Mouse (Mus musculus): Measurements from ENCODE around the gene Vgll4.

The Vgll4 gene

DNA sequence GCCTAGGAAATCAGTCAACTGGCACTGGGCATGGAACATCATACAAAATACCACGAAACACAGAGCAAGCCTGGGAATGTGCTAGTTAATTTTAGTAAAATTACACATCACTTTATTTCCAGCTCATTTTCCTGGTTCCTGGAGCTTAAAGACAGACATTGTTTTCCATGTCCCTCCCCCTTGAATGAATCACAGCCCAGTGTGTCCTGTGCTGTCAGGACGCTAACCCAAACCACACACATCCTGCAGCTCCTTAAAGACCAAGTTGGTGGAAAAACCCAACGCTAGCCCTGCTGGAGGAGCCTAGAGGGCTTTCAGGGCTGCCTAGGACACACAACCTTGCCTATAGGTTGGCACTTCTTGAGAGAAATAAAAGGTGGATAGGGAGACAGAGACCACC is 103.7 kb downstream of the Vgll4 start:
- DNase-seq = no peak

DNA sequence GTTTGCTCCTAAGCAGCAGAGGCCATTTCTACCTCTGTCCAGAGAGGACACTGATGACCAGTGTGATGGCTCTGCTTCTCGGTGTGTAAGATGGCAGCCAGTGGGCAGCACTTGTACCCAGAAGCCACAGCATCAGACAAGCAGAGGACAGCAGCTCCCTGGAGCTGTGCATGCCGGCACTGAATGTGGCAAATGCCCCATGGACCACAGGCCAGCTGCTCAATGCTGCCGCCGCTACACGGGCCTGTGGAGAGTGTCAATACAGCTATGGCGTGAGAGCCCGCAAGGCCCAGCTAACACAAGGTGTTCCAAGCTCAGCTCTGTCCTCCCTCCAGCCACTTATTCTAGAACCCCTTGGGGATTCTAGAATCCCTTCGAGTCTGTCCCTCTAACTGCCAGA is 105.4 kb downstream of the Vgll4 start:
- no peak for DNase-seq

DNA sequence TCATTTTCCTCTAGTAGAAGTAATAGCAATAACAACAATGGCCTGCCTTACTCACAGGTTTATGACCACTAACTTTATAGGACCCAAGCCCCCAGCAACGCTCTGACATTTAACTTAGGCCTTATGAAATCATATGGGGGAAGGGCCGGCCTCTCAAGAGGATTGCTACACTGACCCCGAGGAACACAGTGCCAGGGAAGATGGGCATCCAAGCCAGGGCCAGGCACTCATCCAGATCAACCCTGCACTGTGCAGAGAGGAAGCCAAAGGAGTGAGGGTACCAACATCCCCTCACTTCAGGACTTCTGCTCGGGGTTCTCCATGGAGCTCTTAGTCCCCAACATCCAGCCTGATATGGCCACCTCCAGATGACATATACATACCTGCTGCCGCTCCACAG is 106.3 kb downstream of the Vgll4 start:
- no peak for DNase-seq

DNA sequence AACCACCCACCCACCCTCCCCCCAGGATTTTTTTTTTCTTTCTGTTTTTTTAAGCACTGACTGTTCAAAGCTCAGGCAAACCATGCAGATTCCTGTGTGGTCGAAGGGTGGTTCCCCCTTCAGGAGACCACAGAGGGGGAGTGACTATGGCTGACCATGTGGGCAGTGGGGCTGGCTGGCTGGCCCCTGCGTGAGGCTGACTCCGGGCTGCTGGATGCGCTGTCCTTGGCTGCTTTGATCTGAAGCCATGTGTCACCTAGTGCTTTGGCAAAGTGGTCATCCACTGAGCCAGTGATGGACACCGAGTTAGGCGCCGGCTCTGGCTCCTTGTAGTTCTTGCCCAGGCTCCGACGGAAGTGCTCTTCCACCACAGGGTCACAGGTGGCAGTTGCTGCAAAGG is 107.7 kb downstream of the Vgll4 start:
- no peak for DNase-seq

DNA sequence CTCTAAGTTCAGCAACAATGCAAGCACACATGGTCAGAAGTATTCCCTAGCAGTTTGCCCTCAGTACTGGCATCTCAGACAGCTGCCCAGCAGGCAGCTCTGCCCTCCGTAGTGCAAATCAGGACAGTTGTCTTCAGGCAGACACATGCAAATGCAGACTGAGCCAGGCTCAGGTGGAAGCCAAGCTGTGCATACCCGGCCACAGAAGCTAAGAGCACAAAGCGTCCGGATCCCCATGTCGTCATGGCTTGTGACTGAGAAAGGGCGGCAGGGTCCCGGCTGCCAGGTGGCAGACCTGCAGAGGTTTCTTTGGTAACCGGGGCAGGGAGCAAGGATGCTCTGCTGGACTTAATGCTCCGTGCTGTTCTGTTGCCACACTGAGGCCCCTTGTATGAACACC is 108.2 kb downstream of the Vgll4 start:
- DNase-seq = no peak

DNA sequence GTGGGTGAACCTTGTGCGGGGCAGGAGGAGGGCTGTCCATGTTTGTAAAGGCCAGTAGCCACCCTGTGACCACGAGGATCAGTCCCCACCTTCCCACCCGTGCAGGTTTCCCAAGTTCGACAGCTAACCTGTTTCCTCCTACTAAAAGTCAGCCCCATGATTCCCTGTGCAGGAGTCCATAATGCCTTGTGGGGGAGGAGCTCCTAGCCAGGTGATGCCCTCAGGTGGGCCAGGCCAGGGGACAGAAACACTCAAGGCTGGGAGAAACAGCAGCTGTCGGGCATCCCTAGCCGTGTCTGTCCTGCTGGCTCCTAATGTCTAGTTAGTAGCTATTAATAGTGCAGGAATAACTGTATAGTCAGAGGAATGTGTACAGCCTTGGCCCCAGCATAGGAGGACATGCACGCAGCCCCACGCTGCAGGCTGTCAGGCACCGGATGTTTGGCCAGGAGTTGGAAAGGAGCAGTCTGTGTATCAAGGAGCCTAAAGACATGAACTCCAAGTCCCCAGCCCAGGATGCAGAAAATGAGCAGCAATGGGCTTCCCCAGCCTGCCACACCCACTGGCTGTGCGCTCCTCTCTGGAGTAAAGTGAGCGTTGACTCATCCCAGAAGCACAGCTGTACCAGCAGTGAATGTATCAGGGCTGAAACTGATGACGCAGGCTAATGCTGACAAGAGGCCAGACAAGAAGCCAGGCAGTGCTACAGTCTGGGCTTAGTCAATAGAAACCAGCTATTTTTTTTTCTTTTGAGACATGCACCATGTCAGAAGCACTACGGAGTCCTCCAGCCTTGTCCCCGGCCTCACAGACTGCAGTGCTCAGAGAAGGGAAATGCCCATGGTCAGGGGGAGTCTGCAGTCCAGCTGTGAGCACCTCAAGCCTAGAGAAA is 108.9 kb downstream of the Vgll4 start:
- no peak for DNase-seq

DNA sequence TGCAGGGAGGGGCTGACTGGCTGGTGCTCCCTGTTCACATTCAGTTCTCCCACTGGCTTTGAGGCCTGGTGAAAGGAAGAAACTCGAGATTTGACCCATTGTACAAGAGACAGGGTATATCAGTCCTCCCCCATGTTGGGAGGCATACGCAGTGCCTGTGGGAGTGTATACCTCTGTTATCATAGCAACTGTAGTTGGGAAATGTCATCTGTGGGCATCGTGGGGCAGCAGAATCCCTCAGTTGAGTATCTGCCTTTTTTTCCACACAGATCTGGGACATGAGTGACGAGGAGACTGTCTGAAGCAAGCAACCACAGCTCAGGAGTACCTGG is 111.1 kb downstream of the Vgll4 start:
- no peak for DNase-seq

DNA sequence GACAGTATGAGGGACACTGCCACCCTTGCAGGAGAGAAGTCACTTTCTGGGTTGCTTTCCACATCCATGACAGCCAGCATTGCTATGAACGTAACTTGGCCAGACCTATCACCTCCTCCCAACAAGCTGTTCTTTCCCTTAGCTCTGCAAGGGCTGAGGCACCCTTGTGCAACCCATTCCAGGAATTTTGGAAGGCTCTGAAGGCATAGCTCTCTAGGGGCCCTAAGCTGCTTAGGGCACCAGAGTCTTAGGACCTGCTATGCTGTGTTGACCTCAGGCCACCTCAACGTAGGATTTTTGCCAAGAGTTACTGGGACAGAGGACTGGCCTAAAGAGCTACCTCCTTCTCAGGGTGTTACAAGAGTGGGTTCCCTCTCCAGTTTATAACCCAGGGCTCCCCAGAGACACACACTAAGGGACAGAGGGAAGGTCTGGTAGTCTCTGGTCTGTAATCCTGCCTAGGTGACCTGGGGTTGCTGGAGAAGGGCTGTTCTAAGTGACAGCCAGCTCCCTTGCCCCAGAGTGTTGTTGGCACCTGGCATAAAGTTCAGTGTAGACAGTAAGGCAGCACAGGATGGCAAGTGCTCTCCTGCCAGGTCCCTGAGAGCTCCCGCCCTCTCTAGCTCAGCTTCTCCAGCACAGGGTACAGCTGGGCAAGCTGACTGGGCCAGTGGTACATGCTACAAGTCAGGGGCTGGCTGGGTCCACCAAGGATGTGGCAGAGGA is 111.6 kb downstream of the Vgll4 start:
- DNase-seq = no peak

DNA sequence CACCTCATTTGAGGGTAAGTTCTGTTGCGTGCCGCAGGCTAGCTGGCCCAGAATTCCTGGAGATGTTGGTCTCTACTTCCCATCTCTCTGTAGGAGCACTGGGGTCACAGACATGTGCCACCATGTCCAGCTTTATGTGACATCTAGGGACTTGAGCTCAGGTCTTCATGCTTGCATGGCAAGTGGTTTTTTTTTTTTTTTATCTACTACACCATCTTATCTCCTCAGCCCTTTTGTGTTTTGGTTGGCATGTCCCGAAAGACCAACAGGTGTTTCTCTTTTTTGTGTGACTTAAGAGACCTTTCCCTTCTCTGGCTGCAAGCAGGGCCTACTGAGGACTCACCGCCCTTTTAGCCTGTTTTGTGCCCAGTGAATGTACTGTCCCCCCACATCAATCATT is 113.3 kb downstream of the Vgll4 start:
- no peak for DNase-seq

DNA sequence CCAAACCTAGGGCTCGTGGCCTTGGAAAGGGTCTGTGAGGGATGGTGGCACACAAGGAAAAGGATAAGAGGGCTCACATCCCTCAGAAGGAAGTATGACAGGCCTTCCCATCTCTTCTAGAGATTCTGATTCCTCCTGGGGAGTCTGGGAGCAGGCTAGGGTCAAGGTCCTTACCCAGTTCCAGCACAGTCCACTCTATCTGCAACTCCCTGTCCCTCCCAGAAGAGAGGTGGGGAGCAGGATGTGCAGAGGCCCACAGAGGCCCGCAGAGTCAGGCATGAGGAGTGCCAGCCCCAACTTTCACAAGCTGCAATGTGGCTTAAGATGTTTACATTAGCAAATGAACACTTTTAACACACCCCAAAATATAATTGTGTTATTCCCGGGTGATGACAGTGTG is 114.2 kb downstream of the Vgll4 start:
- DNase-seq = no peak

DNA sequence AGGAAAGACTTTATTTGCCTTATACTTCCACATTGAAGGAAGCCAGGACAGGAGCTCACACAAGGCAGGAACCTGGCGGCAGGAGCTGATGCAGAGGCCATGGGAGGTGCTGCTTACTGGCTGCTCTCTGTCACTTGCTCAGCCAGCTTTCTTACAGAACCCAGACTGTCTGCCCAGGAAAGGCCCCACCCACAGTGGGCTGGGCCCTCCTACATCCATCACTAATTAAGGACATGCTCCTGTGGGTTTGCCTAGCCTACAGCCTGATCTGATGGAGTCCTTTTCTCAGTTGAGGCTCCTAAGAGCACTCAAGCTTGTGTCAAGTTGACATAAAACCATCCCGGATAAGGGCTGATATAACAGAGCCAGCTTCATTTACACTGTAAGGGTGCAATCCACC is 115.4 kb downstream of the Vgll4 start:
- no peak for DNase-seq

DNA sequence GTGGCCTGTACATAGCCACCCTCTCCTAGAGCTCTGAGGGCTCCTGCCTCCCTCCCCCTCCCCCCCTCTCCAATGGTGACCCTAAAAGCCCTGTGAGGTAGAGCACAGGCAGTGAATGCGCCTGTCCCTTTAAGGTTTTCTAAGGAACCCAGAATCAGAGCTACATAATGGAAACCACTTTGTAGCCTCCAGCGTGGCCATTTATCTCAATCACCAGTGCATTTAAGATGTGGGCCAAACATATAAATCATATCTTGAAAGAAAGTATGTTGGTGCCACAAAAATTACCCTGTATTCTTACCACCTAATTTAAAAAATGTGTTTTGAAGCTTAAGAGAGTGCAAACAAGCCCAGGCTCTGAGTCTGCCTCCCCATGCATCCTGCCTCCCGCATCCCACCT is 117.1 kb downstream of the Vgll4 start:
- DNase-seq = no peak

DNA sequence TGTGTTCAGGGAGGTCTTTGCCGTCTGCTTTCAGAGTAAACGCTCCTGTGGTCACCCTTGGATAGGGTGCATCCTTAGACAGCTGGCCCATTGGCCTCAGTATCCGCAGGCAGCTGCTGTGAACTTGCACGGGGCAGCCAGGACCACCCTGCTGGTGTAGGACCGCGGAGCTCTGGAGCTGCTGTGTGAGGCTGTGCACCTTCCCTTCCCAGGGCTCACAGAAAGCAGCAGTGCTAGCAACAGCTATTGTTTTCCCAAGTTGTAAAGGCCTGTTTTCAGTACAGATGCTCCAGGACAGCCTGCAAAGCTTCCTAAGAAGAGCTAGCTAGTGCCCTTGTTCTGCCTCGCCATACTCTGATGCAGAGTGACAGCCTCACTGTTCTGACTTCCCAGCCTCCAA is 118.1 kb downstream of the Vgll4 start:
- no peak for DNase-seq

DNA sequence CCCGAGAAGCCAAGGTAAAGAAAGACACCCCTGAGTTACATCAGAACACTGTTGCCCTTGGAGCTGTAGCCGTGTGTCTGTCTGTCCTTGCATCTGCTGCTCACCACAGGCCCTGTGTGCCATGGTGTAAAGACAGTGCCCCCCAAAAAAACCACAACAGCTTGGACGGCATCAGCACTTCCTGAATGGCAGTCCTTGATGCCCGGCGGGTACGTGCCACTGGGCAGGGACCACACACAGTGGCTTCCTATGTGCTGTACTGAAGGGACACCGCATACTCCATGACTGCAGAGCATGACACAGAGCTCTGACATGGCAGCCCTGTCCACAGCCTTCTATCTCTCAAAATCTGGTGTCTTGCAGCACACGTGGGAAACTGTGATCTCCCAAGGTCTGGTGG is 120.0 kb downstream of the Vgll4 start:
- DNase-seq = no peak

DNA sequence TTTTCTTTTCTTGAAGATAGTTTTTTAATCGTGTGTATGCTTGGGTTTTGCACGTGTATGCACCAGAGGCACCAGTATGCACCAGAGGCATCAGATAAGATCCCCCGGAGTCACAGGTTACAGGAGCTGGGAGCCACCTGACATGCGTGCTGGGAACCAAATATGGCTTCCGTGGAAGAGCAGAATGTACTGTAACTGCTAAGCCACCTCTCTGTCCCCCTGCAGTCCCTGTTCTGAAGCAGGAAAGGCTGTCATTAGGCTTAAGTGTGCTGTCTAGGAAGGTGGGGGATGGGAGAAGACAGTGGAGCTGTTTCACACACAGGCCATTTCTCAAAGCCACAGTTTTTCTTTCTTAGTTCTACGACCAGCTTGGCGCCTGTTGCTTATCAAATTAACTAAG is 121.0 kb downstream of the Vgll4 start:
- DNase-seq = no peak

DNA sequence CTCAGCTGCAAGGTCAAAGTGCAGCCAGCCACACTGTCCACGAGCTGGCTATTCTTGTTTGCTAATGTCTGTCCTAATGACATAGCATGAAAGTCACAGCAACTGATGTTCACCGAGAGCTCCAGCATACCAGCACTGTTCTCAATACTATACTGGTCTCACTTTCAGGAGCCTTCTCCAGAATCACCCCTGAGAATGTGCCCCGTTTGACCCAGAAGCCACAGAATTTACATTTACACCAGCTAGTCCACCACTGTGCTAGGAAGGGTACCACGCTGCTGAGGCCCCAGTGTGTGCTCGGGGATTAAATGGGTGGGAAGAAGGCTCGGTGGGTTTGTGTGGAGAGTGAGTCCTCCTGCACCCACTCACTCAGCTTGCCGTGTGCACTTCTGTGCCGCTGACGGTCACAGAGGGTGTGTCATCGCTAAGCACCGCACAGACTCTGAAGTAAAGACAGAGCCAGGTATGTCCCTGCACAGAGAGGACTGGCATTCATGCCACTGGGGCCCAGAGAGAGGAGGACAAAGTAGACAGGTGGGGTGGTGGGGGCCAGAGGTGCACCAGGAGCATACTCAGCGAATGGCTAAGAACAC is 122.1 kb downstream of the Vgll4 start:
- DNase-seq = no peak

DNA sequence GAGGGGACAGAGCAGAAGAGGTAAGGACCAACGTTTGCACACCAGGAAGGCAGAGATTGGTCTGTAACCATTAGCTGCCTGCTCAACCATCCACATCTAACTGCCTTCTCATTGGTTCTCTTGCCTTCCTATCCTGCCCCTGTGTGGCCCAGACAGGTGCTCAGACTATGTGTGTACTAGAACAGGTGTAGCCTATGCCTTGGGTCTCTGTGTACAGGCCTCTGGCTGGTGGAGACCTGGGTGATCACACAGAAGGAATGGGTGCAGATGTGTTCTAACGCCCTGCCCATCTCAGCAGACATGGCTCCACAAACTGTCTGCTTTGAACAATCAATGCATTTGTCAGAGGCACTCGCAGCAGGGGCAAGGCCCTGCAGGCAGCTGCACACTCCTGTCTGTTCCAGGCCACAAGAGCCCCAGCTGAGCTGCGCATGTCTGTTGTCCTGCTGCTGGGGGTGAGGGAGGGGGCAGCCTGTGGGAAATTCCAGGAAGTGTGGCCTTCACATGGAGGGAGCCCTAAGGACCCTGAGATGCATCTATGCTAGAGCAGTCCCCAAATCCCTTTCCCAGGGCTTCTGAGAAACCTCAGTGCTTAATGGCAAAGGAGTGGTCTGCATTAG is 123.5 kb downstream of the Vgll4 start:
- DNase-seq = no peak

DNA sequence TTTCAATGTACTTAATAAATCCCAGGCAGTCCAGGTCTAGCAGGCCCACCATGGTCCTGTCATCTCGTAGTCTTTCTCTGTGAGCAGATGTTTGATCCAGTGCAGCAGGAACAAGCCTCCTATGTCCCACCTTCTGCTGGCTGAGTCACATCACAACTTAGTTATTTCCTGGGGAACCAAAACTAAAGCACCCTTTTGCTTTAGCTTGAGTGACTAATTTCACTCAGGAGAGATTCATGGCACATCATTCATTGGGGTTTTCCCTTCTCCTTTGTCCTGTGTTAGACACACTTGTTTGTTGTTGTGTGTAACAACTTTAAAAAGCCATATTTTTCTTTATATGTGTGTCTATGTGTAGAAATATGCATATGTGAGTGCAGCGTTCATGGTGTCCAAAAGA is 126.9 kb downstream of the Vgll4 start:
- DNase-seq = no peak

DNA sequence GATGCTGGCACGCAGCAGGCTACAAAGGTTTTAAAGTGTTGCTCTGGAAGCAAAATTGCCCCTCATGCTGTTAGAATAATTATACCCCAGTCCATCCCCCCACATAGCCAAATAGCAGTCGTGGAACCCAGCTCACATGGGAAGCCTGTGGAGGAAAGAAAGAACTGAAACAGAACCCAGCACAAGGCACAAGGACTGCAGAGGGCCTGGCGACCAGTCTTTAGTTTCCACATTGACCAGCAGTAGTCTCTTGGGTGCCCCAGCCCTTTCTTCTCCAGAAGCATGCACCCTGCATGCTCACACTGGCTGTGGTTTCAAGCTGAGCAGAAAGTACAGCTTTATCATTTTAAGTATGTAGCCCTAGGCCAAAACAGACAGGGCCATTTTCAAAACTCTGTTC is 127.7 kb downstream of the Vgll4 start:
- DNase-seq = no peak

DNA sequence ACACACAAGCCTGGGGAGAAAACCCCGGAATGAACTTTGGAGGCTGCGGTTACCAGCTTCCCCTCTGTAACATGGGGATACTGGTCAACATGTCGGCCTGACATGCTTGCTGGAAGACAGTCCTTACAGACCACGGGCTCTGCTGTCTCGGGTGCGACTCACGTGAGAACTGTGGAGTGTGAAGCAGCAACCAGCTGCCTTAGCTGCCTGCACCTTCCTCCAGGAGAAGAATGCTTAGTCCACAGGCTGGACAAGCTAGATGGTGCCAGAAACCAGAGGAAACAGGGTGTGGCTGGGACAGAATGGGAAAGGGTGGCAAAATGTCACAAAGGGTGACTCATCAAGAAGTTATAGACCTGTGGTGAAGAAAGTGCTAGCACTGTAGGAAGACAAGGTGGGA is 129.8 kb downstream of the Vgll4 start:
- DNase-seq = no peak

DNA sequence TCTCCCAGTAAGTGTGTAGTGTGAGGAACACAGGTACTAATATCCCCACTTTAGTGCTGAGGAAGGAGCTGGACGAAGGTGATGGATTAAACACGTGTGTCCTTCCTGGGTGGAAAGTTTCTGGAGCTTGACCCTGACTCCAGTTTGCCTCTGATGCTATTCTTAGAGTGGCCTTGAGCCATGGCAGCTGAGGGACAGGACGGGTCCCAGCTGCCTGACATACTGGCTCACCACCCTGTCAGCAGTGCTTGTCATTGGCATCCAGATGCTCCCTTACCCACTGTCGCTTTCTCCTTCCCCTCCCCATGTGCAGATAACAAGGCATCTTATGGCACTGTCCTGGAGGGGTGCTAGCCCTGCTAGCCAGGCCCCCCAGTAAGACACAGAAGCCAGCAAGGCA is 130.9 kb downstream of the Vgll4 start:
- no peak for DNase-seq

DNA sequence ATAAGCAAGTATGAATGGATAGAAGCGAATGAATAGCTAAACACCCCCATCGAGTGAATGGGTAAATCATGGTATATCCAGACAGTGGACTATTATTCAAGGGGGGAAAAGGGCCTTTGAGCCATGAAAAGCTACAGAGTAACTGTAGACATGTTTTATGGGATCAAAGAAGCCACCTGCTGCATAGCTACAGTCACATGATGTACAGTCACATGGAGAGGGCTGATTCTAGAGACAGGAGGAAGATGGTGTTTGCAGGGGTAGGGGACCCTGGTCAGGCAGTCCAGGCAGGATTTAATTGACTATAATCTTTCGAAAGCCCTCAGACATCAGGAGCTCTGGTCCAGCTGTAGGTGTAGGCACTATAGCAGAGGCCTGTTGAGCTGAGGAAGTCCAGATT is 133.4 kb downstream of the Vgll4 start:
- no peak for DNase-seq

DNA sequence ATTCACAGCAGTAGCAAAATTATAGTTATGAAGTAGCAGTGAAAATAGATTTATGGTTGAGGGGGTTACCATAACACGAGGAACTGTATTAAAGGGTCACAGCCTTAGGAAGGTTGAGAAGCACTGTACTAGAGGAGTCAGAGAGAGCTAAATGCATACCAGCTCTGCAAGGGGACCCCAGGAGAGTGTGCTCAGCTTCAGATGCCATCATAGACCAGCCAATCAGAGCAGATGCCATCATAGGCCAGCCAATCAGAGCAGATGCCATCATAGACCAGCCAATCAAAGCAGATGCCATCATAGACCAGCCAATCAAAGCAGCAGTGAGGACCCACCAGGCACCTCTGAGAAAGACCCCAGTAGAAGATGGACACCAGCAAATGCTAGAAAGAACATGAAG is 134.0 kb downstream of the Vgll4 start:
- no peak for DNase-seq

DNA sequence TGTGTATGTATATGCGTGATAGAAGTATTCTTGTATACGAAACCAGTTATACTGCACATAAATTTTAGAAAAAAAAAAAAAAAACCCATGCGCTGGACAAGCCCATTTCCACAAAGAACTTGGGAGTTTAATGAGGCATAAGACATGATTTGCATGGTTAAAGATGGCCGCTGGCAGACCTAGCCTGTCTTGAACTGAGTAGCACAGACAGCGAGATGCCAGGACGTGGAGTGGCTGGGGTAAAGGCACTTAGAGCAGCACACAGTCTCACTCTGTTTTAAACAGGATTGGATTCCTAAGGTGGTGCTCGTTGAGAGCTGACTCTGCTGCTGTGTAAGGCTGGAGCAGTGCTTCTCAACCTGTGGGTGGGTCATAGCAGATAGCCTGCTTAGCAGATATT is 134.4 kb downstream of the Vgll4 start:
- no peak for DNase-seq
